Mouse (Mus musculus): ENCODE results near the gene Ddit4l.
"Not testable (repeated sequence)": the region's sequence is repeated elsewhere in the genome, so short reads cannot be mapped to it uniquely, and the experiment has no call there.

Gene Ddit4l

GRCm38 (mm10) chr3:137647427-137648100 is 26.2 kb downstream of the Ddit4l start:
- in situ Hi-C loops (cut with MboI, MseI) = no loop called here

- in situ Hi-C loops (cut with MboI, MseI) = no loop called here
Measured at GRCm38 (mm10) chr3:137649112-137649511, 27.7 kb downstream of the Ddit4l start.

GRCm38 (mm10) chr3:137652853-137653252 is 31.4 kb downstream of the Ddit4l start:
- in situ Hi-C loops (cut with MboI, MseI) = no loop called here

- in situ Hi-C loops (cut with MboI, MseI) = not testable (repeated sequence)
Measured at GRCm38 (mm10) chr3:137671224-137671623, 49.8 kb downstream of the Ddit4l start, which contains the start of gene Gm21962. Gene Gm21962 (plus strand): TSS chr3:137671524.
